Mouse (Mus musculus): ENCODE measurements around the gene Traf3ip2.

Traf3ip2 gene

GRCm38 (mm10) chr10:39600115-39600514, 12.6 kb upstream of the Traf3ip2 start:
- no peak for DNase-seq (ENCODE audit: low read depth, low spot score)

- DNase-seq (ENCODE audit: low read depth, low spot score), result no peak
Observed at GRCm38 (mm10) chr10:39601068-39601467, 11.7 kb upstream of the Traf3ip2 start.

GRCm38 (mm10) chr10:39606434-39606833, 6.3 kb upstream of the Traf3ip2 start:
- DNase-seq (ENCODE audit: low read depth, low spot score), result no peak

GRCm38 (mm10) chr10:39611234-39611633, 1.5 kb upstream of the Traf3ip2 start:
- DNase-seq (ENCODE audit: low read depth, low spot score), result no peak

GRCm38 (mm10) chr10:39612131-39612530, 603 bp upstream of the Traf3ip2 start:
- DNase-seq (ENCODE audit: low read depth, low spot score), result peak; percentile 36

- peak; percentile 94 for DNase-seq (ENCODE audit: low read depth, low spot score)
Observed at GRCm38 (mm10) chr10:39612989-39613831, 476 bp downstream of the Traf3ip2 start.

- DNase-seq (ENCODE audit: low read depth, low spot score), result peak; percentile 52
Observed at GRCm38 (mm10) chr10:39613973-39614372, 1.2 kb downstream of the Traf3ip2 start.

GRCm38 (mm10) chr10:39614676-39615075, 1.9 kb downstream of the Traf3ip2 start:
- DNase-seq (ENCODE audit: low read depth, low spot score), result peak; percentile 16

- no peak for DNase-seq (ENCODE audit: low read depth, low spot score)
Observed at GRCm38 (mm10) chr10:39615531-39616229, 2.9 kb downstream of the Traf3ip2 start.

- DNase-seq (ENCODE audit: low read depth, low spot score), result no peak
Observed at GRCm38 (mm10) chr10:39616230-39616590, 3.5 kb downstream of the Traf3ip2 start.

- DNase-seq (ENCODE audit: low read depth, low spot score), result no peak
Observed at GRCm38 (mm10) chr10:39616626-39617025, 3.9 kb downstream of the Traf3ip2 start.

GRCm38 (mm10) chr10:39618431-39618830, 5.7 kb downstream of the Traf3ip2 start:
- no peak for DNase-seq (ENCODE audit: low read depth, low spot score)

GRCm38 (mm10) chr10:39620626-39621025, 7.9 kb downstream of the Traf3ip2 start:
- no peak for DNase-seq (ENCODE audit: low read depth, low spot score)

- no peak for DNase-seq (ENCODE audit: low read depth, low spot score)
Observed at GRCm38 (mm10) chr10:39623806-39624205, 11.1 kb downstream of the Traf3ip2 start.

GRCm38 (mm10) chr10:39624837-39625625, 12.3 kb downstream of the Traf3ip2 start:
- no peak for DNase-seq (ENCODE audit: low read depth, low spot score)

GRCm38 (mm10) chr10:39625626-39626260, 13.0 kb downstream of the Traf3ip2 start:
- DNase-seq (ENCODE audit: low read depth, low spot score), result no peak

- no peak for DNase-seq (ENCODE audit: low read depth, low spot score)
Observed at GRCm38 (mm10) chr10:39626376-39626775, 13.6 kb downstream of the Traf3ip2 start.

- no peak for DNase-seq (ENCODE audit: low read depth, low spot score)
Observed at GRCm38 (mm10) chr10:39628799-39629517, 16.2 kb downstream of the Traf3ip2 start.

- DNase-seq (ENCODE audit: low read depth, low spot score), result no peak
Observed at GRCm38 (mm10) chr10:39629746-39630552, 17.2 kb downstream of the Traf3ip2 start.

GRCm38 (mm10) chr10:39630811-39631210, 18.1 kb downstream of the Traf3ip2 start:
- DNase-seq (ENCODE audit: low read depth, low spot score), result no peak
